Mouse (Mus musculus): ENCODE measurements around the gene Aar2. TPM values are rescaled to one million over a fixed set of nuclear protein-coding genes. Genes with fewer than 3 reads are reported as not detected.

Gene Aar2
- polyA plus RNA-seq, 1 experiment from 2014 or later: 50.2 TPM

DNA sequence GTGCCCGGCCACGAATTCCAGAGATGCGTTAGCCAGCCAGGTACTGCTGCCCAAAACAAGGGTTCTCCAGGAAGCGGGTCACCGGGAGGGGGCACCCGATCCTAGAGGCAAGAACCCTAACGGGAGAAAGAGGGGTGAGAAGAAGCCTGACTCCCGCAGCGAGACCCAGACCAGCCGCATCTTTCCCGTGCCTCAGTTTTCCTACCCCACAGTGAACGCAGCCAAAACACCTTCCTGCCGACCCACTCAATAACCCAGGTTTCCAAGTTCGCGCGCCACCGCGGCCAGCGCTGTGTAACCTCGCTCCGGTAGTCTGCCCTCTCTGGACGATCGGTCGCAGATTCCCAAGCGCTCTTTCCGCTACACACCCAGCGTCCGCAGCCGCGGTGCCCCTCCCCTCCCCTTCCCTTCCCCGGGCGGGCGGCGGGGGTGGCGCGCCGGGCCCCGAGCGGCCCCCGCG, 65.7 kb downstream of the Aar2 start:
- DNase-seq (ENCODE audit: low spot score): peak; percentile 61
- WGBS: under 1% methylated on average over 41 of the region's 41 CpGs
- H3K4me1 ChIP-seq (replicated peaks): peaks cover 32% of the 10 kb centered on the region
- H3K9me3 ChIP-seq: no peaks in the 10 kb centered on the region
- no peaks in the 10 kb centered on the region for H3K36me3 ChIP-seq
- H3K27ac ChIP-seq: peak overlapping the region; percentile 82
- peak overlapping the region; percentile 75 for H3K4me3 ChIP-seq
- H3K27me3 ChIP-seq (ENCODE audit: insufficient read depth, poor library complexity, severe bottlenecking): peaks cover 62% of the 10 kb centered on the region

DNA sequence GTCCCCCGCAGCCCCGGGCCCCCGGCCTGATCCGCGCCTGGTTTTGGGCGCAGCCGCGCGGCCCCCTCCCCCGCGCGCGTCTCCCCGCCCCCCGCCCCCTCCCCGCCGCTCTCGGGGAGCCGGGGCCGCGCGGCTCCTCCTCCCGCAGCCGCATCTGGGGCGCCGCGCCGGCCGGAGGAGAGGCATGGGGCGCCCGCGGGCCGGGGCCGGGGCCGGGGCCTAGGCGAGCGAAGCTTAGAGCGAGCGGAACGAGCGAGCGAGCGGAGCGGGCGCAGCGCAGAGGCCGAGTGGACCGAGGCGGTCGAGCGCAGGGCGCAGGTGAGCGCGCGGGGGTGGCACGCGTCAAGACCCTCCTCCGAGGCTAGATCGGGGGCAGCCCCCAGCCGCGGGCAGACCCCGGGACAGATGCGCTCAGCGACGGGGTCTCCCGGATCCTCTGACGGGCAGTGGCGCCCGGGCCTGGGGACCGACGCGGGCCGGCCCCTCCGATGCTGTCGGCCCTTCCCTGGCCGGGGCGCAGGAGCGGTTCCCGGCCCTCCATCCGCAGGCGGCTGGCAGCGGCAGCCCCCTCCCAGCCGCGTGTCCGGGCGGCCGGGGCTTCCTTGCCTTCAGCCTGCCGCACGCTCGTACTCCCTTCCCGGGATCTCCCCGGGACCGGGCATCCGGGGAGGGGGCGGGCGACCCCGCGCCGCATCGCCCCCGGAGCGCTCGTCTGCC, 66.3 kb downstream of the Aar2 start, which contains the start of gene Dlgap4:
TSS of gene Dlgap4 (plus strand) at position 165 of the 717 bp plus-strand sequence.
- H3K27ac ChIP-seq: peak within 1 kb of the TSS; percentile 82
- under 1% methylated on average over 102 of the region's 103 CpGs for WGBS
- H3K27me3 ChIP-seq (ENCODE audit: insufficient read depth, poor library complexity, severe bottlenecking): peaks cover 68% of the 10 kb centered on the region

DNA sequence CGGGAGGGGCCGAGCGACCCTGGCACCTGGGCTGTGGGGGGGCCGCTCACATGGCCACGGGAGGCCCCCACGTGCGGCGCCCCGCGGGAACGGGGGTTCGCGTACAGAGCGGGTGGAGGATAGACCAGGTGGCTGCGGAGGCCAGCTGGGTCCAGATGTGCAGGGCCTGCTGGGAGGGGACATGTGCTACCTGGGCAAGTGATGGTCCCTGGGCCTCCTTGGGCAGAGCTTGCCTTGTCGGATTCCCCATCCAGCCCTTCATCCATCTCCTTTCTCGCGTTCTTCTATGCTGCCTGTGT, 66.8 kb downstream of the Aar2 start:
- WGBS: 0% methylated on average over 18 of the region's 18 CpGs
- Histone ChIP-seq H3K4me1 (replicated peaks) (peaks cover 32% of the 10 kb centered on the region), H3K36me3 (no peaks in the 10 kb centered on the region), H3K4me3 (peak overlapping the region; percentile 75), H3K27me3 (ENCODE audit: insufficient read depth, poor library complexity, severe bottlenecking) (peaks cover 73% of the 10 kb centered on the region), H3K27ac (peak overlapping the region; percentile 82), H3K9me3 (no peaks in the 10 kb centered on the region)
- DNase-seq (ENCODE audit: low spot score): peak; percentile 12

More for the DNA sequence above, 66.3 kb downstream of the Aar2 start, which contains the start of gene Dlgap4:
- peak within 1 kb of the TSS; percentile 75 for H3K4me3 ChIP-seq
- peak; percentile 59 for DNase-seq (ENCODE audit: low spot score)
- H3K4me1 ChIP-seq (replicated peaks): peaks cover 32% of the 10 kb centered on the region
- H3K36me3 ChIP-seq: no peaks in the 10 kb centered on the region
- H3K9me3 ChIP-seq: no peaks in the 10 kb centered on the region

DNA sequence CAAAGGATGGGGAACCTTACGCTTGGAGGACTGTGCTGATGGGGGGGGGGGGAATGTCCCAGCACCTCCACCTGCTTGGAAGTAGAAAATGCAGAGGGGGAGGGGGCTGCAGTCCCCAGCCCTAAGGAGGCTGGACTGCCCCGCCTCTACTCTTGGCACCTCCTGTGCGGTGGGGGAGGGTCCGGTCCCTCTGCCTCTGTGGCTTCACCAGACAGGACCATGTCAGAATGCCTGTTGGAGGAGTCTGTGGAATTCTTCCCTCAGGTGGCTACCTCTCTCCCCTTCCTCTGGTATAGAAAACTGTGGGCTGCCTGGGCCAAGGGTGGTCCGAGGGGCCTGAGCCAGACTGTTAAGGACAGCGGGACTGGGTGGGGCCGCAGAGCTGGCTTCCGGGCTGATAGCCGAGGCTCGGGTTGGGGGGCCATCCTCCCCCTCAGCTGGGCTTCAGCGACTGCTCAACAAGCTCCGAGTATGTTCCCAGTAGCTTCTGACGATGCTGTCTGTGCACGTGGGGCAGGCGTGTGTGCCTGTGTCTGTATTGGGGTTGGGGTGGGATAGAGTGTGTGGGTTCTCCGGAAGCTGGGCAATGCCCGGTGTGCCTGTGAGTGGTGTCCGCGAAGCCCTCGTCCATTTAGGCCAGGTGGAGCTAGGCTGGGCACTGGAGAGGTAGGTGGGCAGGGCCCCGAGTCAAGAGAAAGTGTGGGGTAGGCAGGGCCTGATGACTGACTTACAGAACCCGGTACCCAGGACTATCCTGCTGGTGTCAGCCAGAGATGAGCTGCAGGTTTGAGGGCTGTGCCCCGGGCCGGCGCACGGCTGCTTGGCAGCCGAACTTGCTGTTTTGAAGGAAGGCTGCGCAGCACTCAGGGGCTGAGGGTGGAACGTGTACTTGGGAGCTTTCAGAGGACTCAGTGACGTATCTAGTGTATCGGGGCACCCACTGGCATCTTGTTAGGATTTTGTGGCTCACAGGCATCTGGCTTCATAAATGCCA, 67.6 kb downstream of the Aar2 start:
- WGBS: 8% methylated on average over 31 of the region's 31 CpGs
- H3K27me3 ChIP-seq (ENCODE audit: insufficient read depth, poor library complexity, severe bottlenecking): peaks cover 77% of the 10 kb centered on the region
- H3K4me1 ChIP-seq (replicated peaks): peaks cover 32% of the 10 kb centered on the region
- H3K9me3 ChIP-seq: no peaks in the 10 kb centered on the region
- H3K4me3 ChIP-seq: peak overlapping the region; percentile 75
- H3K27ac ChIP-seq: no peak overlapping the region
- peak; percentile 11 for DNase-seq (ENCODE audit: low spot score)
- H3K36me3 ChIP-seq: no peaks in the 10 kb centered on the region

- no peaks in the 10 kb centered on the region for H3K36me3 ChIP-seq
- no peak overlapping the region for H3K4me3 ChIP-seq
- no peak for DNase-seq (ENCODE audit: low spot score)
- H3K9me3 ChIP-seq: no peaks in the 10 kb centered on the region
- no peak overlapping the region for H3K27ac ChIP-seq
- peaks cover 33% of the 10 kb centered on the region for H3K4me1 ChIP-seq (replicated peaks)
- WGBS: 80% methylated on average over 7 of the region's 7 CpGs
- H3K27me3 ChIP-seq (ENCODE audit: insufficient read depth, poor library complexity, severe bottlenecking): peaks cover 73% of the 10 kb centered on the region
These were observed 69.1 kb downstream of the Aar2 start for GRCm38 (mm10) chr2:156616513-156616912.

DNA sequence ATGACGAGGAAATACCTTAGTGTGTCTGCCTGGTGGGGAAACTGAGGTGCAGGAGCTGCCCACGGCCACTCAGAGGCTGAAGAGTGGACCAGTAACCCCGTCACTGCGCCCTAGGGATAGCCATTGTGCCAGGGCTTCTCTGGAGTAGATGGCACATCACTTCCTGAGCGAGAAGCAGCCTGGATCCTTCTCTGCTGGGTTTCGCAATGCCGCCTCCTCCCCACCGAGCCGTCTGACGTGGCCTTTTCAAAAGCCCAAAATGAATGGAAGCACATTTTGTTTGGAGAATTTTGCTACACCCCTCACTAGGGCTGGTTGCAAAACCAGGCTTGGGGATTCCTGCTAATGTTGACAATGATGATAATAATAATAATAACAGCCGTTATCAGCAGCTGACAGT, 70.2 kb downstream of the Aar2 start:
- H3K4me1 ChIP-seq (replicated peaks): peaks cover 35% of the 10 kb centered on the region
- H3K9me3 ChIP-seq: no peaks in the 10 kb centered on the region
- no peak for DNase-seq (ENCODE audit: low spot score)
- H3K4me3 ChIP-seq: no peak overlapping the region
- H3K36me3 ChIP-seq: no peaks in the 10 kb centered on the region
- H3K27ac ChIP-seq: no peak overlapping the region
- peaks cover 63% of the 10 kb centered on the region for H3K27me3 ChIP-seq (ENCODE audit: insufficient read depth, poor library complexity, severe bottlenecking)
- 28% methylated on average over 11 of the region's 11 CpGs for WGBS

Other genes with a start within 250 kb of the Aar2 start
- gene Cnbd2, start 235.3 kb upstream of the Aar2 start, polyA plus RNA-seq (2016; fragmentation: Nextera tagmentation; extraction: Ambion mirVana): 3.7 TPM in 2 replicates
- 62.2 and 96.5 TPM in 2 replicates for gene Scand1, start 234.9 kb upstream of the Aar2 start, polyA plus RNA-seq (2016; fragmentation: Nextera tagmentation; extraction: Ambion mirVana)
- 1.0 and 2.1 TPM in 2 replicates for gene Epb41l1, start 126.7 kb upstream of the Aar2 start, polyA plus RNA-seq (2016; fragmentation: Nextera tagmentation; extraction: Ambion mirVana)
- gene Dlgap4, start 66.1 kb downstream of the Aar2 start, polyA plus RNA-seq (2016; fragmentation: Nextera tagmentation; extraction: Ambion mirVana): 133 and 197 TPM in 2 replicates
- gene Myl9, start 227.8 kb downstream of the Aar2 start, polyA plus RNA-seq (2016; fragmentation: Nextera tagmentation; extraction: Ambion mirVana): 86.1 and 126 TPM in 2 replicates